Mouse (Mus musculus) kidney, adult 2 months (tissue): ENCODE results near the gene Sec1.

ENCODE experiments used
- CTCF ChIP-seq: fragments of 200-500 bp; conservative IDR thresholded peaks from 2 replicates; pipeline ENCODE4 v1.5.1; 2011; ENCODE audit warnings: low read depth, mild to moderate bottlenecking, control low read depth, low read length, moderate library complexity, mixed read lengths; ENCODE audit not compliant: insufficient read depth, insufficient read length
- POLR2A ChIP-seq: fragments of 200-500 bp; IDR thresholded peaks from one replicate; pipeline ENCODE4 v1.6.1; 2011; ENCODE audit warnings: low read depth, low read length, control low read depth

GRCm38 (mm10) chr7:45637710-45638109 is 56.5 kb downstream of the Sec1 start:
- TF ChIP-seq CTCF = no peak
- TF ChIP-seq POLR2A = no peak
